Mouse (Mus musculus): ENCODE measurements around the gene Lyzl4. TPM values are rescaled to one million over a fixed set of nuclear protein-coding genes. Genes with fewer than 3 reads are reported as not detected.

The Lyzl4 gene
- polyA plus RNA-seq, 1 experiment from 2014 or later = not detected

DNA sequence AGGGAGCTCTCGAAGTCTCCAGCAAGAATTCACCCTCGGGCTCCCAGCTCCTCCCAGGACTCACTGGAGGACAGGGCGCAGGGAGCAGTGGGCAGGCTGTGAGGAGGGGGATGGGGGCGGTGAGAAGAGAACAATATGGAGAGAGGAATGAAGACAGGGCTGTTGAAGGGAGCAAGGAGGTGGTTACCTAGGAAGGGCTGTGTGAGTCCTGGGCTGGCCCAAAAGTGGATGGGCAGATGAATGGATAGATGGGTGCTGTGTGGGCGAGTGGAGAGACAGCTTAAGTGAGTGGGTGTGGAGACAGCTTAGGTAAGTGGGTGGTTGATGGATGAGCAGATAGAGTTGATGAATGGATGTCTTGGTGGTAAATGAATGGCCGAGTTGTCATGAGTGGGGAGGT is 21.6 kb upstream of the Lyzl4 start:
- Histone ChIP-seq H3K4me2 (ENCODE audit: low read depth) (no peak overlapping the region), H3K36me3 (ENCODE audit: control insufficient read depth, insufficient read depth, low read length) (no peaks in the 10 kb centered on the region), H3K4me3 (ENCODE audit: low read depth, low read length) (no peak overlapping the region), H3K9me3 (ENCODE audit: control insufficient read depth, low read length) (no peaks in the 10 kb centered on the region), H3K9ac (ENCODE audit: low read length) (no peak overlapping the region), H3K4me1 (ENCODE audit: control insufficient read depth, insufficient read depth, low read length) (peaks cover 4% of the 10 kb centered on the region; the same call in 1 of the 2 replicates), H3K27ac (ENCODE audit: low read depth, low read length) (no peak overlapping the region), H3K27me3 (ENCODE audit: control insufficient read depth, insufficient read depth, low read length) (no peaks in the 10 kb centered on the region)
- ATAC-seq (ENCODE audit: insufficient read depth, low FRiP score, low TSS enrichment) (no peak), DNase-seq (ENCODE audit: low spot score) (no peak)
- WGBS = 82% methylated on average over 6 of the region's 6 CpGs

DNA sequence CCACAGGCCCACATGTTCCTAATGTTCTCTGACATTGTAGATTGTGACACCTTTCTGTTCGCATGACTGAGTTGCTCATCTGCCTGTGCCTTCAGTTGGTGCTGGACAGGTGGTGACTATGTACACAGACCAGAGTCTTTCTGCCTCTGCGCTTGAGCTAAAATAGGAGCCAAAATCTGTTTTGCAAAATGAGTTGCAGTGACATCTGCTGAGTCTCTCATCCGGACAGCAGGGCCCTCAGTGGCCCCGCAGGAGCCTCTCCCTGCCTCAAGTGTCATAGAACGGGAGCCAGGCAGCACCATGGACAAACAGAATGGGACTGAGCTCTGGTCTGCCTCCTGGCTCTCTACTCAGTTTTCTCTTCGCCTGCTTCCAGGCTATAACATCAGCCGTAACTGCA is 17.9 kb upstream of the Lyzl4 start:
- 82% methylated on average over 7 of the region's 7 CpGs for WGBS
- H3K27ac ChIP-seq (ENCODE audit: low read depth, low read length) = no peak overlapping the region
- no peak overlapping the region for H3K4me2 ChIP-seq (ENCODE audit: low read depth)
- no peaks in the 10 kb centered on the region for H3K36me3 ChIP-seq (ENCODE audit: control insufficient read depth, insufficient read depth, low read length)
- H3K4me3 ChIP-seq (ENCODE audit: low read depth, low read length) = no peak overlapping the region
- no peak overlapping the region for H3K9ac ChIP-seq (ENCODE audit: low read length)
- no peaks in the 10 kb centered on the region for H3K9me3 ChIP-seq (ENCODE audit: control insufficient read depth, low read length)
- ATAC-seq (ENCODE audit: insufficient read depth, low FRiP score, low TSS enrichment) = no peak
- H3K27me3 ChIP-seq (ENCODE audit: control insufficient read depth, insufficient read depth, low read length) = no peaks in the 10 kb centered on the region
- H3K4me1 ChIP-seq (ENCODE audit: control insufficient read depth, insufficient read depth, low read length) = no peaks in the 10 kb centered on the region
- no peak for DNase-seq (ENCODE audit: low spot score)

DNA sequence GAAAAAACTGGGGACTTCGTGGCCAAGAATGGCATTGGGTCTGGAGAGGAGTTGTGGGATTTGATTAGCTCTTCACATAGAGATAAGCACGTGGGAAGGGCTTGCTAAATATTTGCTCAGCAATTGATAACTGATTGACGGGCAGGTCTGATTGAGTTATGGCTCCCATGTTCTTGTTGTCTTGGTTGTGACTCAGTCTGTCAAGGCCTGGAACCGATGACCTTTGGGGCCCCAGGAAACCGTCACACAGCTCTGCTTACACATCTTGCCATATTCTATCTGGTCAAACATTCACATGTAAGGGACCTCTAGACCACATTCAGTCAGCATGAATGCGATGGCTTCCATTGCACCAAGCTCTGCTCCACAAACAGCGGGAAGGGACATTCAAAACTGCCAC is 16.4 kb upstream of the Lyzl4 start:
- Histone ChIP-seq H3K27me3 (ENCODE audit: control insufficient read depth, insufficient read depth, low read length) (no peaks in the 10 kb centered on the region), H3K36me3 (ENCODE audit: control insufficient read depth, insufficient read depth, low read length) (no peaks in the 10 kb centered on the region), H3K4me1 (ENCODE audit: control insufficient read depth, insufficient read depth, low read length) (no peaks in the 10 kb centered on the region), H3K9ac (ENCODE audit: low read length) (no peak overlapping the region), H3K9me3 (ENCODE audit: control insufficient read depth, low read length) (no peaks in the 10 kb centered on the region), H3K4me3 (ENCODE audit: low read depth, low read length) (no peak overlapping the region), H3K27ac (ENCODE audit: low read depth, low read length) (no peak overlapping the region), H3K4me2 (ENCODE audit: low read depth) (no peak overlapping the region)
- no peak for DNase-seq (ENCODE audit: low spot score)
- ATAC-seq (ENCODE audit: insufficient read depth, low FRiP score, low TSS enrichment) = no peak
- 86% methylated on average over 7 of the region's 7 CpGs for WGBS

DNA sequence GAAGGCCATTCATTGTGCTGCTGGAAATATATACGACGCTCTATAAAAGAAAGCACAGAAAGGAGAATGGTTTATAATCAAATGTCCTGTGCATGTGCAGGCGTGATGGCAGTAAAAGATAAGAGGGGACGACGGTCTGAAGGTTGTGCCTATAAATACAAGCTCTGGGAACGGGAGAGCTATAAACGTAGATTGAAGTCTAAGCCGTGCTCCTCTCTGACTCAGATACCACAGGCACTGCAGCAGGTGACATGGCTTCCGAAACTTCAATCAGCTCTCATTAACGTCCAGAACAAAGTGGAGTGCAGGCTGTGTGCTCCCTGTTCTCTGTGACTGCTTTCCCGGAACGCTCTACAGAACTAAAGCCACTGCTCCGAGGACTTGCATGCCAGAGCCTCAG is 15.2 kb upstream of the Lyzl4 start:
- no peak for DNase-seq (ENCODE audit: low spot score)
- WGBS = 58% methylated on average over 13 of the region's 13 CpGs
- H3K4me3 ChIP-seq (ENCODE audit: low read depth, low read length) = no peak overlapping the region
- no peak overlapping the region for H3K4me2 ChIP-seq (ENCODE audit: low read depth)
- H3K4me1 ChIP-seq (ENCODE audit: control insufficient read depth, insufficient read depth, low read length) = no peaks in the 10 kb centered on the region
- no peaks in the 10 kb centered on the region for H3K27me3 ChIP-seq (ENCODE audit: control insufficient read depth, insufficient read depth, low read length)
- H3K9ac ChIP-seq (ENCODE audit: low read length) = no peak overlapping the region
- ATAC-seq (ENCODE audit: insufficient read depth, low FRiP score, low TSS enrichment) = no peak
- no peaks in the 10 kb centered on the region for H3K36me3 ChIP-seq (ENCODE audit: control insufficient read depth, insufficient read depth, low read length)
- no peaks in the 10 kb centered on the region for H3K9me3 ChIP-seq (ENCODE audit: control insufficient read depth, low read length)
- no peak overlapping the region for H3K27ac ChIP-seq (ENCODE audit: low read depth, low read length)

DNA sequence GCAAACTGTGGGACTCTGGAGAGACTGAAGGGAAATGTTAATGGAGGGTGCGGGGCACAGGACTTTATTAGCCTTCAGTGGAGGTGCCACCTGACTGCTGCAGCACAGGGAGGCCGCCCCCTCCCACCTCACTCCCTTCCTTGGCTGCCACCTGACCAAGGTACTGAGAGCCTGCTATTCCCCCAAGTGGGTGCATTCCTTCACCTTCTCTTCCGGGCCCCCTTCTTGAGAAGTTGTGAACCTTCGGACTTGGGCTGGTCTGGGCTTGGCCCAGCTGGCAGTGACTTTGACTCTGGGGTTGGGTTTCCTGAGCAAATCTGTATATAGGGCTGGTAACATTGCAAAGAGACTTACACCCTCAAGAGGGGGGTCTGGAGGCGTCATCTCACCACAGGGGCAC is 14.4 kb upstream of the Lyzl4 start:
- H3K4me2 ChIP-seq (ENCODE audit: low read depth) = no peak overlapping the region
- 82% methylated on average over 5 of the region's 5 CpGs for WGBS
- DNase-seq (ENCODE audit: low spot score) (no peak), ATAC-seq (ENCODE audit: insufficient read depth, low FRiP score, low TSS enrichment) (no peak)
- H3K9me3 ChIP-seq (ENCODE audit: control insufficient read depth, low read length) = no peaks in the 10 kb centered on the region
- H3K27ac ChIP-seq (ENCODE audit: low read depth, low read length) = no peak overlapping the region
- no peak overlapping the region for H3K9ac ChIP-seq (ENCODE audit: low read length)
- H3K4me1 ChIP-seq (ENCODE audit: control insufficient read depth, insufficient read depth, low read length) = no peaks in the 10 kb centered on the region
- H3K27me3 ChIP-seq (ENCODE audit: control insufficient read depth, insufficient read depth, low read length) = no peaks in the 10 kb centered on the region
- no peaks in the 10 kb centered on the region for H3K36me3 ChIP-seq (ENCODE audit: control insufficient read depth, insufficient read depth, low read length)
- no peak overlapping the region for H3K4me3 ChIP-seq (ENCODE audit: low read depth, low read length)

DNA sequence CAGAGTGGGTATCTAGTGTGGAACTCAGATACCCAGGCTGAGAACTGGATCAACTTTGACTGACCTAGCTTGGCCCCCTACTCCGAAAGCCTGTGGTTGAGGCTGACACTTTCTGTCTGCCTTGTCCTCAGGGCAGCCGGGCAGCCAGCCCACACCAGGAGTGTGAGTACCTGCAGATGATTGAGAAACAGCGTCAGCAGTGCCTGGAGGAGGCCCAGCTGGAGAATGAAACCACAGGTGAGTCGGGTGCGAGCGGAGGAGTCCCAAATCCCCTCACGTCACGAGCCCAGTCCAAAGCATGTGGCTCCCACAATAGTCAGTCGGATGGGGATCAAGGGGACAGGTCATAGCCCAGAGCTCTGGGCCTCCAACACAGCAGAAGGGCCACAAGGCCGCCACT is 11.8 kb upstream of the Lyzl4 start:
- no peak for DNase-seq (ENCODE audit: low spot score)
- Histone ChIP-seq H3K4me3 (ENCODE audit: low read depth, low read length) (no peak overlapping the region), H3K9me3 (ENCODE audit: control insufficient read depth, low read length) (no peaks in the 10 kb centered on the region), H3K36me3 (ENCODE audit: control insufficient read depth, insufficient read depth, low read length) (no peaks in the 10 kb centered on the region), H3K27ac (ENCODE audit: low read depth, low read length) (no peak overlapping the region), H3K9ac (ENCODE audit: low read length) (no peak overlapping the region), H3K27me3 (ENCODE audit: control insufficient read depth, insufficient read depth, low read length) (no peaks in the 10 kb centered on the region), H3K4me2 (ENCODE audit: low read depth) (no peak overlapping the region), H3K4me1 (ENCODE audit: control insufficient read depth, insufficient read depth, low read length) (no peaks in the 10 kb centered on the region)
- ATAC-seq (ENCODE audit: insufficient read depth, low FRiP score, low TSS enrichment) = no peak
- WGBS = 86% methylated on average over 10 of the region's 10 CpGs

DNA sequence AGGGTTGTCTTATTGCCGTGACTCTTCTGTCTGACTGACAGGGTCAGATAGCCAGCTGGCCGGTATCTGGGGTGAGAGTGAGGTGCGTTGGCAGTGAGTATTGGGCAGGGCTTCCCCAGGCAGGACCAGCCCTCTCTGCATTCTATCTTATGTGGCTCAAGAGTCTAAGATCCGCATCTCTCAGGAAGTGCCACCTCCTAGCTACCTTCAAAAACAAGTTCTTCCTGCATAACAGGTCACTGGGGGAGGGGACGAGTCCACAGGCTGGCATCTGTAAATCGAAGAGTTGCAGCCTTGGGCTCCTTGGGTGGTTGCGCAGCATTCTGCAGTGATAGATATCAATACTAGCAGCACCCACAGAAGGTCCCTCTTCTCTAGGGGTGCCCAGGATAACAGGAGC is 5.1 kb upstream of the Lyzl4 start:
- Histone ChIP-seq H3K27me3 (ENCODE audit: control insufficient read depth, insufficient read depth, low read length) (peaks cover 21% of the 10 kb centered on the region), H3K9ac (ENCODE audit: low read length) (no peak overlapping the region), H3K4me2 (ENCODE audit: low read depth) (no peak overlapping the region), H3K4me3 (ENCODE audit: low read depth, low read length) (no peak overlapping the region), H3K9me3 (ENCODE audit: control insufficient read depth, low read length) (no peaks in the 10 kb centered on the region), H3K36me3 (ENCODE audit: control insufficient read depth, insufficient read depth, low read length) (no peaks in the 10 kb centered on the region), H3K4me1 (ENCODE audit: control insufficient read depth, insufficient read depth, low read length) (peaks cover 2% of the 10 kb centered on the region; the same call in 1 of the 2 replicates), H3K27ac (ENCODE audit: low read depth, low read length) (no peak overlapping the region)
- ATAC-seq (ENCODE audit: insufficient read depth, low FRiP score, low TSS enrichment) = no peak
- no peak for DNase-seq (ENCODE audit: low spot score)
- WGBS = 82% methylated on average over 7 of the region's 7 CpGs

DNA sequence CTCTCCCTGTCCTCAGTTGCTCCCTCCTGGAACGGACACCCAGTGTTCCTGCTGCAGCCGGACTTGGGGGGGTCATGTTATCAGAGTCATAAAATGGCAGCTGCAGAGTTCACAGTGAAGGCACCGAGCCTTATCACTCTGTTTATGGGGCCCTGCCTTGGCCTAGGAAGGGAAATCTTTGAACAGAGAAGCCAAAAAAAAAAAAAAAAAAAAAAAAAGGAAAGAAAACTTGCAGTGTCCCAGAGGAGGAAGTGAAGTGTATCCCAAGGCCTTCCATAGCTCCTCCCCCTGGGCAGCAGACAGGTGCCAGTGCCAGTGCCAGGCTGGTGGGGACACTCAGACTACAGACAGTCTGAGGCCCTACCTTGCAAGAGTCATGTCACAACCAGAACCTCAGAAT is 3.0 kb upstream of the Lyzl4 start:
- 72% methylated on average over 3 of the region's 3 CpGs for WGBS

DNA sequence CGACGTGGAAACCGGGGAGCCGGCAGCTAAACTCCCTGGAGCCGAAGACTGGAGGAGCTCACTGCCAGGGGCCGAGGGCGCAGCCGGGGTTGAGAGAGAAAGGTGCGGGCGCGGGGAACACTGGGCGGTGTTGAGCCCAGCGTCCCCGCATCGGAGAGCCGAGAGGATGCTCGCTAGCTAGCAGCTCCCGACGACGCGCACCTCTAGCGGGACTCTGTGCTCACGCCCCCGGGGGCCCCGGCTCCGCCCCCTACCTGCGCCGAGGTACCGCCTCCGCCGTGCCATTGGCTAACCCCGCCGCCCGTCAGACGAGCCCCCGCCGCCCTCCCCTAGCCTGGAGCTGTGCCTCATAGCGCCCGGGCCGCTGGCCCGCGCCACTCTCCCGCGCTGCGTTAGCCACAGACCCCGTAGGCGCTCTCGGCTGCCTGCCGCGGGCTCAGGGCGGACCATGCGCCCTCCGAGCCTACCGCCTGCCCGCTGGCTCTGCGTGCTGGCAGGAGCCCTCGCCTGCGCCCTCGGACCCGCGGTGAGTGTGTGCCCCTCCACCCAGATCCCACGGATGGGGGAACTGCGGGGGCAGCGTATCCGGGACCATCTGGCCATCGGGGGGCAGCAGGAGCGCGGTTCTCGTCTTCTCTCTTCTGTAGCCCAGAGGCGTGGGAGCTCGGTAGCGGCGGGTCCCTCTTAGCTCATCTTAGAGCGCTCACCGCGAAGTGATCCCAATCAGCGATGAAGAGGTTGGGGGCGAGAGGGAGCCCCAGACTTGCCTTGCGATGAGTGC is 695 bp upstream of the Lyzl4 start, which contains the start of gene Vipr1:
TSS of gene Vipr1 (plus strand) at position 316 of the 781 bp plus-strand sequence.
- Histone ChIP-seq H3K27me3 (ENCODE audit: control insufficient read depth, insufficient read depth, low read length) (peaks cover 40% of the 10 kb centered on the region), H3K4me2 (ENCODE audit: low read depth) (peak within 1 kb of the TSS; percentile 84), H3K27ac (ENCODE audit: low read depth, low read length) (no peak within 1 kb of the TSS), H3K9ac (ENCODE audit: low read length) (peak within 1 kb of the TSS; percentile 55), H3K36me3 (ENCODE audit: control insufficient read depth, insufficient read depth, low read length) (no peaks in the 10 kb centered on the region), H3K4me3 (ENCODE audit: low read depth, low read length) (peak within 1 kb of the TSS; percentile 46), H3K4me1 (ENCODE audit: control insufficient read depth, insufficient read depth, low read length) (peaks cover 6% of the 10 kb centered on the region), H3K9me3 (ENCODE audit: control insufficient read depth, low read length) (no peaks in the 10 kb centered on the region)
- ATAC-seq (ENCODE audit: insufficient read depth, low FRiP score, low TSS enrichment) (peak; percentile 84), DNase-seq (ENCODE audit: low spot score) (peak; percentile 72)
- WGBS = under 1% methylated on average over 76 of the region's 79 CpGs

More for the DNA sequence above, 3.0 kb upstream of the Lyzl4 start:
- no peak for DNase-seq (ENCODE audit: low spot score)
- no peak for ATAC-seq (ENCODE audit: insufficient read depth, low FRiP score, low TSS enrichment)
- H3K4me1 ChIP-seq (ENCODE audit: control insufficient read depth, insufficient read depth, low read length) = peaks cover 6% of the 10 kb centered on the region
- peaks cover 40% of the 10 kb centered on the region for H3K27me3 ChIP-seq (ENCODE audit: control insufficient read depth, insufficient read depth, low read length)
- no peak overlapping the region for H3K27ac ChIP-seq (ENCODE audit: low read depth, low read length)
- H3K9me3 ChIP-seq (ENCODE audit: control insufficient read depth, low read length) = no peaks in the 10 kb centered on the region
- H3K4me3 ChIP-seq (ENCODE audit: low read depth, low read length) = no peak overlapping the region
- H3K9ac ChIP-seq (ENCODE audit: low read length) = no peak overlapping the region
- no peaks in the 10 kb centered on the region for H3K36me3 ChIP-seq (ENCODE audit: control insufficient read depth, insufficient read depth, low read length)
- no peak overlapping the region for H3K4me2 ChIP-seq (ENCODE audit: low read depth)
